Mouse (Mus musculus): ENCODE measurements around the gene Myb. TPM values are rescaled to one million over a fixed set of nuclear protein-coding genes. Genes with fewer than 3 reads are reported as not detected.

Gene Myb
- polyA plus RNA-seq, 1 experiment, result 0.09 TPM

DNA sequence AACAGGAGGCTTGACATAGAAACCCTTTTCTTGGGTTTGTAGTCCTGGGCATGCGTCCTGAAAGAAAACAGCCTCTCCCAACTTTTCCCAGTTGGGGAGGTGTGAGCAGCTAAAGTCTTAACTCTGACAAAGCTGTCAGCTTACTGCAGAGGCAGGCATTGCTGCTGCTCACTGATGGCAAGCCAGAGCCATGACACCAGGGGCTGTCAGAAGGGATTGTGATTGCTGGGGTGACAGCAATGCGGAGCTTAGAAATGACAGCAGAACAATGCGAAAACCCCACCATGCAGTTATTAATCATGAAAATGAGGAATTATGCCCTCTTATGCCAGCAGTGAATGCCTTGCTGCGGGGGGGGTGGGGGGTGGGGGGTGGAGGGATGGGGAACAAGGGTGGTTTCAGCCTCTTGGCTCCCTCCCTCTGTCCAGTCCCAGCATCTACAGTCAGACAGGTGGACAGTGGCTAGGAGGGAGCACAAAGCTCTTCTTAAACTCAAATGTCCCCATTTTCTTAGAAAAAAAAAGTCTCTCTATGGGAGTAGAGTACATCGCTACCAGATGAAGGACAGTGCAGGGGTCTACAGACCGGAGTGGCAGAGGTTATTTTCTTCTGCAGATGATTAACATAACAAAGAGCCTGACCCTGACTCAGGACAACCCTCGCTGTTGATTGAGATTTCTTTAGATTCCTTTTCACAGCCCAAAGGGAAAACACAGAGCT, 51.3 kb downstream of the Myb start:
- Histone ChIP-seq H3K4me3 (replicated peaks) (no peak overlapping the region), H3K4me1 (ENCODE audit: control insufficient read depth) (no peaks in the 10 kb centered on the region), H3K27me3 (ENCODE audit: control insufficient read depth) (no peaks in the 10 kb centered on the region), H3K9me3 (ENCODE audit: control insufficient read depth, low read length) (peaks cover 6% of the 10 kb centered on the region), H3K36me3 (ENCODE audit: control insufficient read depth) (no peaks in the 10 kb centered on the region)
- TF ChIP-seq TAL1 (IDR thresholded peaks at IDR 0.05; ENCODE audit: low read length), result no peak
- TF ChIP-seq GATA1 (IDR thresholded peaks at IDR 0.05; ENCODE audit: low read length), result no peak

DNA sequence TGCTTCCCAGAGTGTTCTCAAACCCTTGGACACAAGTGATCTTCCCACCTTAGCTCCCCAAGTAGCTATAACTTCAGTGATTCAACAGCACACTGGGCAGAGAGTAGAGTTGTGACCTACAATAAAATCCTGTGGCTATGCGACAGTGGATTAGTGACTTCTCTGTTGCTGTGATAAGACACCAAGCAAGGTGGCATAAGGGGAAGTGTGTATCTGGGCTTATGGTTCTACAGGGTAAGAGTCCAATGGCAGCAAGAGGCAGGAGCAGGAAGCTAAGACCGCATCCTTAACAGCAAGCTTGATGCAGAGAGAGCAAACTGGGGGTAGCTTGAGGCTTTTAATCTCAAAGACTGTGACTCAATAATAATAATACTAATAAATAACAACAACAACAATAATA, 52.0 kb downstream of the Myb start:
- no peaks in the 10 kb centered on the region for H3K4me1 ChIP-seq (ENCODE audit: control insufficient read depth)
- H3K36me3 ChIP-seq (ENCODE audit: control insufficient read depth), result no peaks in the 10 kb centered on the region
- TF ChIP-seq GATA1 (IDR thresholded peaks at IDR 0.05; ENCODE audit: low read length), result no peak
- H3K9me3 ChIP-seq (ENCODE audit: control insufficient read depth, low read length), result peaks cover 6% of the 10 kb centered on the region
- H3K4me3 ChIP-seq (replicated peaks), result no peak overlapping the region
- no peaks in the 10 kb centered on the region for H3K27me3 ChIP-seq (ENCODE audit: control insufficient read depth)

GRCm38 (mm10) chr10:21108182-21108581, 52.6 kb downstream of the Myb start:
- no peak for TF ChIP-seq GATA1 (IDR thresholded peaks at IDR 0.05; ENCODE audit: low read length)
- TF ChIP-seq TAL1 (IDR thresholded peaks at IDR 0.05; ENCODE audit: low read length), result no peak
- Histone ChIP-seq H3K4me3 (replicated peaks) (no peak overlapping the region), H3K27me3 (ENCODE audit: control insufficient read depth) (no peaks in the 10 kb centered on the region), H3K36me3 (ENCODE audit: control insufficient read depth) (no peaks in the 10 kb centered on the region), H3K4me1 (ENCODE audit: control insufficient read depth) (no peaks in the 10 kb centered on the region), H3K9me3 (ENCODE audit: control insufficient read depth, low read length) (peaks cover 6% of the 10 kb centered on the region)

GRCm38 (mm10) chr10:21105206-21105605, 55.6 kb downstream of the Myb start:
- Histone ChIP-seq H3K27me3 (ENCODE audit: control insufficient read depth) (no peaks in the 10 kb centered on the region), H3K9me3 (ENCODE audit: control insufficient read depth, low read length) (peaks cover 6% of the 10 kb centered on the region), H3K4me3 (replicated peaks) (no peak overlapping the region), H3K36me3 (ENCODE audit: control insufficient read depth) (no peaks in the 10 kb centered on the region), H3K4me1 (ENCODE audit: control insufficient read depth) (no peaks in the 10 kb centered on the region)
- TF ChIP-seq GATA1 (IDR thresholded peaks at IDR 0.05; ENCODE audit: low read length), result no peak
- no peak for TF ChIP-seq TAL1 (IDR thresholded peaks at IDR 0.05; ENCODE audit: low read length)

DNA sequence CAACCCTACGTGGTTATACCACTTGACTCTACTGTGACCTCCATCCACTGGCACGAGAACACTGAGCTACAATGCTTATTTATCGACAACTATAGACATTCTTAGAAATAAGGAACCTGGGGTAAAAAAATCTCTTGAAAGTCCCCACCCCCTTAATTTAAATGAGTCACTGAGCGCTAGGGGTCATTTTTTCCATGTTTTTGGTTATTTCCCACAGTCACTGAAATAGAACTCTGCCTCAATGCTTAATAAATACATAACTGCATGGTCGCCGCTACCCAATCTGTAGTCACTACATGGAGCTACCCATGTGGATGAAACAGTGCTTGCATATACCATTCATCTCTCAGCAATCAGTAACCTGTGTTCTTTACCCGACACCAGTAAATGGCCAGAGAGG, 58.1 kb downstream of the Myb start:
- H3K9me3 ChIP-seq (ENCODE audit: control insufficient read depth, low read length), result peaks cover 6% of the 10 kb centered on the region
- no peaks in the 10 kb centered on the region for H3K27me3 ChIP-seq (ENCODE audit: control insufficient read depth)
- H3K36me3 ChIP-seq (ENCODE audit: control insufficient read depth), result no peaks in the 10 kb centered on the region
- H3K4me3 ChIP-seq (replicated peaks), result no peak overlapping the region
- no peaks in the 10 kb centered on the region for H3K4me1 ChIP-seq (ENCODE audit: control insufficient read depth)
- TF ChIP-seq GATA1 (IDR thresholded peaks at IDR 0.05; ENCODE audit: low read length), result no peak
- no peak for TF ChIP-seq TAL1 (IDR thresholded peaks at IDR 0.05; ENCODE audit: low read length)

DNA sequence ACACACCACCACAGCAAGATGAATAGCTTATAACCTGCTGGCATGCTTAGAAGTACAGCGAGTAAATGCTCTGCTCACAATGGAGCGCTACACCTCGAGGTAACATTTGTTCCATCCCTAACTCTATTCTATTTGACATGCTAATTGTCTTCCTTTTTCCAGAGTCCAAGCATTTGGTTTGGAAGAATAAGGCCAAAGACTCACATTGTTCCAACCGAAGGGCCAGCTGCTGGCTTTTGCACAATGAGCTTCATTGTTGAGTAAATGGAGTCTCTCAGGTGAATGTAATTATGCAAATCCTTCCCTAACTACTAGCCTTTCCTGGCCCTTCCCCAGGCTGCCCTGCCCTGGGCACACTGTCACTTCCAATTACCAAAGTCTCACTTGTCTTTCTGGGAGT, 58.8 kb downstream of the Myb start:
- no peaks in the 10 kb centered on the region for H3K36me3 ChIP-seq (ENCODE audit: control insufficient read depth)
- no peak overlapping the region for H3K4me3 ChIP-seq (replicated peaks)
- H3K4me1 ChIP-seq (ENCODE audit: control insufficient read depth), result no peaks in the 10 kb centered on the region
- H3K9me3 ChIP-seq (ENCODE audit: control insufficient read depth, low read length), result peaks cover 2% of the 10 kb centered on the region
- TF ChIP-seq GATA1 (IDR thresholded peaks at IDR 0.05; ENCODE audit: low read length) (no peak), TAL1 (IDR thresholded peaks at IDR 0.05; ENCODE audit: low read length) (no peak)
- H3K27me3 ChIP-seq (ENCODE audit: control insufficient read depth), result no peaks in the 10 kb centered on the region

GRCm38 (mm10) chr10:21100646-21101249, 60.0 kb downstream of the Myb start:
- H3K36me3 ChIP-seq (ENCODE audit: control insufficient read depth), result no peaks in the 10 kb centered on the region
- H3K27me3 ChIP-seq (ENCODE audit: control insufficient read depth), result no peaks in the 10 kb centered on the region
- no peaks in the 10 kb centered on the region for H3K4me1 ChIP-seq (ENCODE audit: control insufficient read depth)
- H3K9me3 ChIP-seq (ENCODE audit: control insufficient read depth, low read length), result no peaks in the 10 kb centered on the region
- TF ChIP-seq GATA1 (IDR thresholded peaks at IDR 0.05; ENCODE audit: low read length), result no peak
- no peak for TF ChIP-seq TAL1 (IDR thresholded peaks at IDR 0.05; ENCODE audit: low read length)
- H3K4me3 ChIP-seq (replicated peaks), result no peak overlapping the region

DNA sequence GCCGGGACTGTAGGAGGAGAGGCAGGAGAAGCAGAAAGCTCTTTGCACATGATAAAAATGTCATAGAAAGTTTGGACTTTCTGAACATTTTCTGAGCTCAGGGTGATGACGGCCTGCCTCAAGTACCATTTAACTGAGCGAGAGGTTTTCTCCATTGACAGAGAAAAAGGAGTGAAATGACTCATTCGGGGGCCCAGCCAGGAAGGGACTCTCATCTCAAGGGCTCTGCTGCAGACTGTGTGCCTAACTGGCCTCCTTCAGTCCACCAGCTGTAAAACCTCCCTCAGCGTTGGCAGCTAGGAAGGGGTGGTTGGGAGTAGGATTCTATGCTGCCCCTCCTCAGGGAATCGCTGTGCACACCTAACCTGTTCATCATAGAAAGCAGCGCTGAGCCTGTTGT, 61.3 kb downstream of the Myb start:
- no peak for TF ChIP-seq TAL1 (IDR thresholded peaks at IDR 0.05; ENCODE audit: low read length)
- TF ChIP-seq GATA1 (IDR thresholded peaks at IDR 0.05; ENCODE audit: low read length), result no peak
- no peaks in the 10 kb centered on the region for H3K36me3 ChIP-seq (ENCODE audit: control insufficient read depth)
- H3K4me1 ChIP-seq (ENCODE audit: control insufficient read depth), result no peaks in the 10 kb centered on the region
- no peaks in the 10 kb centered on the region for H3K27me3 ChIP-seq (ENCODE audit: control insufficient read depth)
- no peak overlapping the region for H3K4me3 ChIP-seq (replicated peaks)
- no peaks in the 10 kb centered on the region for H3K9me3 ChIP-seq (ENCODE audit: control insufficient read depth, low read length)

- H3K36me3 ChIP-seq (ENCODE audit: control insufficient read depth), result no peaks in the 10 kb centered on the region
- no peaks in the 10 kb centered on the region for H3K27me3 ChIP-seq (ENCODE audit: control insufficient read depth)
- no peaks in the 10 kb centered on the region for H3K9me3 ChIP-seq (ENCODE audit: control insufficient read depth, low read length)
- TF ChIP-seq TAL1 (IDR thresholded peaks at IDR 0.05; ENCODE audit: low read length), result no peak
- no peak for TF ChIP-seq GATA1 (IDR thresholded peaks at IDR 0.05; ENCODE audit: low read length)
- H3K4me3 ChIP-seq (replicated peaks), result no peak overlapping the region
- H3K4me1 ChIP-seq (ENCODE audit: control insufficient read depth), result no peaks in the 10 kb centered on the region
These were observed 65.2 kb downstream of the Myb start for GRCm38 (mm10) chr10:21095541-21095940.

Measured in erythroblast, embryonic 14.5 days (primary cell).